ENCODE assay signal across 40 mouse cellular contexts in genomic region chr3:109046428-109046827, GRCm38 (mm10). TPM values are rescaled to one million over a fixed set of nuclear protein-coding genes. Genes with fewer than 3 reads are reported as not detected.
"Had no signal": no experiment of that assay in that cellular context is flagged by ENCODE, and none has a peak within 500 bp of the region (broad histone marks: within the 10 kb centered on the region; RNA-seq: fewer than 3 reads in every experiment).

No protein-coding gene starts in this region.

- H3K9me3 ChIP-seq: heart, embryonic 13.5 days; heart, embryonic 15.5 days; hindbrain, embryonic 12.5 days; intestine, embryonic 15.5 days; kidney, embryonic 15.5 days; limb, embryonic 12.5 days; liver, embryonic 13.5 days had no signal

- H3K4me2 ChIP-seq: heart, embryonic 11.5 days; heart, embryonic 13.5 days; heart, embryonic 15.5 days; hindbrain, embryonic 12.5 days; hindbrain, embryonic 14.5 days; intestine, embryonic 15.5 days; kidney, embryonic 15.5 days; limb, embryonic 12.5 days; liver, embryonic 11.5 days; liver, embryonic 13.5 days had no signal

- DNase-seq: gastrocnemius, postnatal 25 days; heart, adult 11 months; heart, adult 2 months; heart, postnatal 14 days; heart, postnatal 36 days; kidney, adult 18-20 months; kidney, adult 9 months; kidney, postnatal 14 days; kidney, postnatal 36 days; layer of hippocampus, adult 9-11 months; layer of hippocampus, postnatal 36 days; liver; liver, embryonic 13.5 days had no signal

- H3K36me3 ChIP-seq: heart, embryonic 13.5 days; heart, embryonic 15.5 days; hindbrain, embryonic 12.5 days; intestine, embryonic 15.5 days; kidney, embryonic 15.5 days; limb, embryonic 12.5 days; liver, embryonic 13.5 days had no signal

- ATAC-seq: hindbrain, embryonic 16.5 days; inflammation-experienced regulatory T-cells, adult 6 months; intestine, embryonic 15.5 days; intestine, postnatal 0 days had no signal

- H3K9ac ChIP-seq: heart, embryonic 13.5 days; heart, embryonic 15.5 days; hindbrain, embryonic 12.5 days; hindbrain, embryonic 14.5 days; intestine, embryonic 15.5 days; kidney, embryonic 15.5 days; limb, embryonic 12.5 days; liver, embryonic 13.5 days had no signal

- H3K4me3 ChIP-seq: heart, adult 2 months; heart, embryonic 13.5 days; heart, embryonic 15.5 days; hindbrain, embryonic 12.5 days; intestine, embryonic 15.5 days; kidney, embryonic 15.5 days; limb, embryonic 12.5 days; liver, embryonic 13.5 days had no signal

- H3K27ac ChIP-seq: heart, adult 2 months; heart, embryonic 13.5 days; heart, embryonic 15.5 days; hindbrain, embryonic 12.5 days; hindbrain, embryonic 14.5 days; intestine, embryonic 15.5 days; kidney, postnatal 0 days; limb, embryonic 12.5 days; liver, embryonic 13.5 days had no signal

- H3K27me3 ChIP-seq: heart, embryonic 13.5 days; heart, embryonic 15.5 days; hindbrain, embryonic 12.5 days; intestine, embryonic 15.5 days; kidney, embryonic 15.5 days; limb, embryonic 12.5 days; liver, embryonic 13.5 days had no signal

RNA-seq across cellular contexts. Expression of gene Slc25a54, which starts 33.8 kb away (rescaled TPM):
- total RNA-seq: gastrocnemius, adult 18-20 months; gastrocnemius, adult 8-10 months; gastrocnemius, postnatal 25 days; gastrocnemius, postnatal 4 days; heart, adult 2 months; heart, postnatal 14 days; heart, postnatal 36 days; hematopoietic stem cell, adult 5-6 weeks; layer of hippocampus, adult 18-20 months; layer of hippocampus, adult 8-10 months; layer of hippocampus, postnatal 14 days; layer of hippocampus, postnatal 36 days; left cerebral cortex, adult 18-20 months; left cerebral cortex, adult 8-10 months; left cerebral cortex, postnatal 10 days; left cerebral cortex, postnatal 25 days had no signal
- polyA plus RNA-seq: heart, adult 2 months; heart, embryonic 11.5 days; heart, embryonic 13.5 days; heart, embryonic 15.5 days; heart, postnatal 0 days; hindbrain, embryonic 12.5 days; hindbrain, embryonic 14.5 days; hindbrain, embryonic 16.5 days; inflammation-experienced regulatory T-cells, adult 6 months; intestine, embryonic 15.5 days; intestine, postnatal 0 days; kidney, embryonic 15.5 days; kidney, postnatal 0 days; large intestine, adult 2 months; limb, embryonic 12.5 days; limb, embryonic 14.5 days; liver, embryonic 11.5 days; liver, embryonic 13.5 days had no signal
